Mouse (Mus musculus) midbrain, embryonic 14.5 days (tissue): ENCODE results near the gene Nyap1. TPM values are rescaled to one million over a fixed set of nuclear protein-coding genes. Genes with fewer than 3 reads are reported as not detected.
A peak's percentile ranks its signal among the peaks of the same experiment; 100 is the strongest.

Experiments
- ATAC-seq: fragments of 200-750 bp; cut with Nextera tagmentation; 2 replicates; pipeline ENCODE4 v1.8.0; 2017; ENCODE audit warnings: moderate number of reproducible peaks, moderate library complexity; ENCODE audit not compliant: low FRiP score, low TSS enrichment
- DNase-seq: peaks from one replicate; pipeline ENCODE4 v3.0.0-alpha.2; 2015
- H3K27ac ChIP-seq: fragments of 300-500 bp; sonication (generic); replicated peaks from 2 replicates; pipeline ENCODE4 v1.5.1; 2014; ENCODE audit warnings: mild to moderate bottlenecking, low read depth, low read length, moderate library complexity
- H3K27me3 ChIP-seq: fragments of 300-500 bp; sonication (generic); 2 replicates; pipeline ENCODE4 v1.6.1; 2014; ENCODE audit warnings: low read length, control low read depth, mixed read lengths; ENCODE audit not compliant: control insufficient read depth, insufficient read depth
- H3K36me3 ChIP-seq: fragments of 300-500 bp; sonication (generic); 2 replicates; pipeline ENCODE4 v1.6.1; 2014; ENCODE audit warnings: low read length, control low read depth; ENCODE audit not compliant: control insufficient read depth, insufficient read depth
- H3K4me1 ChIP-seq: fragments of 300-500 bp; sonication (generic); 2 replicates; pipeline ENCODE4 v1.6.1; 2014; ENCODE audit warnings: mild to moderate bottlenecking, antibody characterized with exemption, low read length, control low read depth; ENCODE audit not compliant: control insufficient read depth, insufficient read depth
- H3K4me2 ChIP-seq: fragments of 300-500 bp; sonication (generic); 2 replicates; pipeline ENCODE4 v1.6.1; 2014; ENCODE audit warnings: mild to moderate bottlenecking, low read length, moderate library complexity
- H3K4me3 ChIP-seq: fragments of 300-500 bp; sonication (generic); replicated peaks from 2 replicates; pipeline ENCODE4 v1.5.1; 2014; ENCODE audit warnings: low read depth, low read length
- H3K9ac ChIP-seq: fragments of 300-500 bp; sonication (generic); replicated peaks from 2 replicates; pipeline ENCODE4 v1.6.1; 2014; ENCODE audit warnings: mild to moderate bottlenecking, low read length, moderate library complexity
- H3K9me3 ChIP-seq: fragments of 300-500 bp; sonication (generic); 2 replicates; pipeline ENCODE4 v1.6.1; 2016; ENCODE audit warnings: low read length, control low read depth, mixed read lengths; ENCODE audit not compliant: control insufficient read depth
- WGBS: fragments of 180-500 bp; shearing (Covaris S2); extraction: QIAGEN DNeasy Blood & Tissue Kit; methylation state at CpG from one replicate; pipeline ENCODE4 v1.1.7; 2014; 5-methylcytosine and 5-hydroxymethylcytosine counted together
- polyA plus RNA-seq: library from polyadenylated mRNA; unstranded; fragments of >200 nt; fragmentation: Nextera tagmentation; extraction: Ambion mirVana; gene quantifications from 2 replicates; pipeline ENCODE4 v1.2.1, GENCODE M21; 2014

Nyap1 gene
- polyA plus RNA-seq, 1 experiment from 2014 or later, result 16.2 TPM

- H3K9me3 ChIP-seq, result no peaks in the 10 kb centered on the region
- H3K4me1 ChIP-seq, result peaks cover 36% of the 10 kb centered on the region
- DNase-seq, result no peak
- H3K4me2 ChIP-seq, result peak overlapping the region; percentile 88
- peak overlapping the region; percentile 91 for H3K9ac ChIP-seq
- H3K27ac ChIP-seq, result no peak overlapping the region
- no peaks in the 10 kb centered on the region for H3K27me3 ChIP-seq
- H3K36me3 ChIP-seq, result peaks cover 50% of the 10 kb centered on the region
- WGBS, result 67% methylated on average over 9 of the region's 9 CpGs
- peak overlapping the region; percentile 90 for H3K4me3 ChIP-seq
- ATAC-seq, result no peak
Observed at GRCm38 (mm10) chr5:137783901-137784540, 42.6 kb upstream of the Nyap1 start.

GRCm38 (mm10) chr5:137782776-137783522, 41.5 kb upstream of the Nyap1 start:
- Histone ChIP-seq H3K36me3 (peaks cover 50% of the 10 kb centered on the region), H3K27ac (no peak overlapping the region), H3K9me3 (no peaks in the 10 kb centered on the region), H3K4me3 (peak overlapping the region; percentile 90; the same call in 1 of the 2 replicates), H3K27me3 (no peaks in the 10 kb centered on the region), H3K4me2 (peak overlapping the region; percentile 88), H3K9ac (peak overlapping the region; percentile 91; the same call in 1 of the 2 replicates), H3K4me1 (peaks cover 35% of the 10 kb centered on the region)
- ATAC-seq, result no peak
- 87% methylated on average over 13 of the region's 13 CpGs for WGBS
- no peak for DNase-seq

- Histone ChIP-seq H3K36me3 (peaks cover 50% of the 10 kb centered on the region), H3K9ac (no peak overlapping the region), H3K4me2 (no peak overlapping the region), H3K9me3 (no peaks in the 10 kb centered on the region), H3K27me3 (no peaks in the 10 kb centered on the region), H3K27ac (no peak overlapping the region), H3K4me3 (no peak overlapping the region; the same call in 1 of the 2 replicates), H3K4me1 (peaks cover 33% of the 10 kb centered on the region)
- no peak for ATAC-seq
- no peak for DNase-seq
- 93% methylated on average over 7 of the region's 7 CpGs for WGBS
Observed at GRCm38 (mm10) chr5:137781661-137782060, 40.3 kb upstream of the Nyap1 start.

- DNase-seq, result peak; percentile 49
- H3K27me3 ChIP-seq, result no peaks in the 10 kb centered on the region
- peaks cover 44% of the 10 kb centered on the region for H3K36me3 ChIP-seq
- peak overlapping the region; percentile 91 for H3K9ac ChIP-seq
- H3K27ac ChIP-seq, result peak overlapping the region; percentile 90
- peak overlapping the region; percentile 94 for H3K4me2 ChIP-seq
- under 1% methylated on average over 82 of the region's 83 CpGs for WGBS
- H3K9me3 ChIP-seq, result no peaks in the 10 kb centered on the region
- peak; percentile 35; the same call in 1 of the 2 replicates for ATAC-seq
- H3K4me1 ChIP-seq, result peaks cover 22% of the 10 kb centered on the region
- peak overlapping the region; percentile 91 for H3K4me3 ChIP-seq
Observed at GRCm38 (mm10) chr5:137779053-137779933, 37.9 kb upstream of the Nyap1 start.

- ATAC-seq, result peak; percentile 94
- H3K9ac ChIP-seq, result peak within 1 kb of the TSS; percentile 91
- H3K4me3 ChIP-seq, result peak within 1 kb of the TSS; percentile 91
- no peaks in the 10 kb centered on the region for H3K9me3 ChIP-seq
- H3K27ac ChIP-seq, result peak within 1 kb of the TSS; percentile 90
- peaks cover 37% of the 10 kb centered on the region for H3K36me3 ChIP-seq
- under 1% methylated on average over 31 of the region's 31 CpGs for WGBS
- H3K27me3 ChIP-seq, result no peaks in the 10 kb centered on the region
- H3K4me1 ChIP-seq, result peaks cover 15% of the 10 kb centered on the region
- DNase-seq, result peak; percentile 99
- H3K4me2 ChIP-seq, result peak within 1 kb of the TSS; percentile 94
Observed at GRCm38 (mm10) chr5:137778635-137779034, 37.2 kb upstream of the Nyap1 start, which contains the start of gene Ppp1r35. TSS of gene Ppp1r35 (plus strand) at chr5:137778849.

- peaks cover 24% of the 10 kb centered on the region for H3K36me3 ChIP-seq
- 0 out of 2 replicates have a peak overlapping the region, but pooled peaks have one; percentile 88 for H3K27ac ChIP-seq
- 88% methylated on average over 7 of the region's 7 CpGs for WGBS
- H3K4me3 ChIP-seq, result no peak overlapping the region
- ATAC-seq, result no peak
- no peak overlapping the region for H3K4me2 ChIP-seq
- H3K27me3 ChIP-seq, result no peaks in the 10 kb centered on the region
- H3K4me1 ChIP-seq, result peaks cover 9% of the 10 kb centered on the region; the same call in 1 of the 2 replicates
- no peaks in the 10 kb centered on the region for H3K9me3 ChIP-seq
- no peak for DNase-seq
- no peak overlapping the region for H3K9ac ChIP-seq
Observed at GRCm38 (mm10) chr5:137777267-137777845, 35.9 kb upstream of the Nyap1 start.

GRCm38 (mm10) chr5:137776408-137776918, 35.1 kb upstream of the Nyap1 start:
- ATAC-seq (no peak), DNase-seq (no peak)
- H3K4me3 ChIP-seq, result no peak overlapping the region
- H3K36me3 ChIP-seq, result peaks cover 15% of the 10 kb centered on the region
- H3K9me3 ChIP-seq, result no peaks in the 10 kb centered on the region
- H3K27ac ChIP-seq, result no peak overlapping the region
- peaks cover 9% of the 10 kb centered on the region; the same call in 1 of the 2 replicates for H3K4me1 ChIP-seq
- WGBS, result 54% methylated on average over 5 of the region's 5 CpGs
- 0 out of 2 replicates have a peak overlapping the region, but pooled peaks have one; percentile 9 for H3K9ac ChIP-seq
- no peak overlapping the region for H3K4me2 ChIP-seq
- no peaks in the 10 kb centered on the region for H3K27me3 ChIP-seq
